Mouse (Mus musculus): ENCODE results near the gene Sfta2. TPM values are rescaled to one million over a fixed set of nuclear protein-coding genes. Genes with fewer than 3 reads are reported as not detected.

Sfta2 gene
- polyA plus RNA-seq, 1 experiment from 2014 or later, result not detected

GRCm38 (mm10) chr17:35697429-35697758, 96.0 kb downstream of the Sfta2 start:
- no peak for ATAC-seq (ENCODE audit: insufficient number of reproducible peaks, low FRiP score)
- peak overlapping the region; percentile 46 for H3K4me3 ChIP-seq
- H3K36me3 ChIP-seq, result peaks cover 29% of the 10 kb centered on the region
- peak overlapping the region; percentile 73 for H3K9ac ChIP-seq
- H3K9me3 ChIP-seq (replicated peaks), result peaks cover 6% of the 10 kb centered on the region; the same call in 1 of the 2 replicates
- peak overlapping the region; percentile 95 for H3K27ac ChIP-seq (ENCODE audit: poor library complexity, severe bottlenecking)
- H3K4me1 ChIP-seq (replicated peaks), result peaks cover 32% of the 10 kb centered on the region
- 21% methylated on average over 1 of the region's 1 CpGs for WGBS
- H3K4me2 ChIP-seq, result peak overlapping the region; percentile 84
- no peaks in the 10 kb centered on the region for H3K27me3 ChIP-seq (replicated peaks)

DNA sequence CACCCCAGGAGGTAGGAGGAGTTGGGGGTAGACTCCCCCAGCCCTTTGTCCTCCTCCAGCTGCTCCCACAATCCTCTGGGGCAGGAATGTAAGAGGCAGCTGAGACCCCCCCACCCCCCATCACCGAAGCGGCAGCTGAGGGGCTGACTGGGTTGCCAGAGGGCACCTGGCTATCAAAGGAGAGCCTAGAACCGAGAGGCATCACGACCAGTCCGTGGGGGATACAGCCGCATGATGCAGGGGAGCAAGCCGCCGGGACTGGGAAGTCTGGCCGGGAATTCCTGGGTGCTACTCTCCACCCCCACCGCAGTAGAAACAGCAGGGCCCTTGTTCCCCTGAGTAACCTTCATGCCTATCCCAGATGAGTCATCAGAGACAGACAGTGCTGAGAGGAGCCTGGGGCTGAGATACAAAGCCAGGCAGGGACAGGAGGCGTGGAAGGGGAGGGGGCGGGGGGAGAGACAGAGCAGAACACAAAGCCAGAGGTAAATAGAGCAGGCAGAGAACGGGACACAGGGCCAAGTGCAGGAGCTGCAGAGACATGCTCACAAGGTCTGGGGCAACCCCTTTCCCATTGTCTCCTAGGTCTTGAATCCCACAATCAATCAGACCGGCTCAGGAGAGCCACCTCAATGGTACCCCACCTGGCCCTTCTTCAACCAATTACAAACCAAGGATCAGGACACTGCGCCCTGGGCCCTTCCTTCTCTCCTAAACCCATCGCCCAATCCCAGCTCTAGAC, 96.6 kb downstream of the Sfta2 start:
- Histone ChIP-seq H3K9ac (peak overlapping the region; percentile 73), H3K4me2 (peak overlapping the region; percentile 84), H3K27ac (ENCODE audit: poor library complexity, severe bottlenecking) (peak overlapping the region; percentile 95), H3K9me3 (replicated peaks) (peaks cover 6% of the 10 kb centered on the region; the same call in 1 of the 2 replicates), H3K36me3 (peaks cover 23% of the 10 kb centered on the region), H3K4me1 (replicated peaks) (peaks cover 36% of the 10 kb centered on the region), H3K4me3 (peak overlapping the region; percentile 46), H3K27me3 (replicated peaks) (no peaks in the 10 kb centered on the region)
- peak; percentile 61 for ATAC-seq (ENCODE audit: insufficient number of reproducible peaks, low FRiP score)
- 3% methylated on average over 16 of the region's 16 CpGs for WGBS

DNA sequence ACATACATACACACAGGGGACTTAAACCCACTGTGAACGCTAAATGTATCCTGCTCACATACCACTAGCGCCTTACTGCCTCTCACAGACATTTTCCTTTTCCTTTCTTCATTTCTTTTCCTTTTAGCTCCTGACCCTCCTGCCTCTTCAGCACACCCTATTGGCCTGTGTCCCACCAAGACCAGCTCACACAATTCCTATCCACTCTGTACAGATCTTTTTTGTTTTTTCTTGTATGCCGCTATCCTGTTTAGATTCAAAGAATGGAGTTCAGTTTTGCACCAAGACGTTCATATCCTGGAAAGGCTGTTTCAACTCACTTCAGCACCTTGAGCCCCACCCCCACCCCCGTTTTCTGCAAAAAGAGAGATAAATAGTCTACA, 97.1 kb downstream of the Sfta2 start:
- Histone ChIP-seq H3K4me1 (replicated peaks) (peaks cover 39% of the 10 kb centered on the region), H3K4me2 (peak overlapping the region; percentile 84), H3K9me3 (replicated peaks) (peaks cover 6% of the 10 kb centered on the region; the same call in 1 of the 2 replicates), H3K9ac (peak overlapping the region; percentile 73), H3K27ac (ENCODE audit: poor library complexity, severe bottlenecking) (peak overlapping the region; percentile 95), H3K36me3 (peaks cover 18% of the 10 kb centered on the region), H3K27me3 (replicated peaks) (no peaks in the 10 kb centered on the region), H3K4me3 (peak overlapping the region; percentile 46)
- WGBS, result 25% methylated on average over 5 of the region's 5 CpGs
- ATAC-seq (ENCODE audit: insufficient number of reproducible peaks, low FRiP score), result no peak

DNA sequence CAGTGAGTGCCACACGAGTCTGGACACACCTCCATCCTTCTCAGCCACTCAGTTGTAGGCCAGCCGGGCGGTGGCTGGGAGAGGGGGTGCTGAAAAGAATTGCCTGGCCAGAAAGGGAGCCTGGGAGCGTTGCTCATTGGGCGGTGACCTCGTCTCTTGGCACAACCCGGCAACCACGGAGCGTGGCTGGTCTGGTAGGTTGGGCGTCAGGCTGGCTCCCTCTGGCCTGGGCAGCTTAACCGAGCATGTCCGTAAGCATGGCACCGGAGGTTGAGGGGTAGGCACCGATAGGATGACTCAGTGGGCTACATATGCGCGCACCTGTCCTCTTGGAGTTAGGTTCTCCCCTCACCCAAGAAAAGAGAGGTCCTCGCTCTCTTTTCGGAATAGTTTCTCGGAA, 98.6 kb downstream of the Sfta2 start:
- peak overlapping the region; percentile 95 for H3K9ac ChIP-seq
- no peaks in the 10 kb centered on the region for H3K27me3 ChIP-seq (replicated peaks)
- peak overlapping the region; percentile 62 for H3K4me3 ChIP-seq
- H3K4me2 ChIP-seq, result peak overlapping the region; percentile 84
- WGBS, result 1% methylated on average over 19 of the region's 19 CpGs
- H3K9me3 ChIP-seq (replicated peaks), result peaks cover 6% of the 10 kb centered on the region; the same call in 1 of the 2 replicates
- H3K4me1 ChIP-seq (replicated peaks), result peaks cover 51% of the 10 kb centered on the region
- H3K27ac ChIP-seq (ENCODE audit: poor library complexity, severe bottlenecking), result peak overlapping the region; percentile 97
- peak; percentile 31; the same call in 1 of the 2 replicates for ATAC-seq (ENCODE audit: insufficient number of reproducible peaks, low FRiP score)
- peaks cover 12% of the 10 kb centered on the region for H3K36me3 ChIP-seq

Other genes with a start within 250 kb of the Sfta2 start
- gene H2-Q4, start 221.9 kb upstream of the Sfta2 start, polyA plus RNA-seq (2016; fragmentation: Nextera tagmentation; extraction: Ambion mirVana), result 1.9 and 2.5 TPM in 2 replicates
- gene H2-Q6, start 176.7 kb upstream of the Sfta2 start, polyA plus RNA-seq (2016; fragmentation: Nextera tagmentation; extraction: Ambion mirVana), result 0.57 TPM in 1 of 2 replicates, not detected in the other
- gene H2-Q7, start 162.4 kb upstream of the Sfta2 start, polyA plus RNA-seq (2016; fragmentation: Nextera tagmentation; extraction: Ambion mirVana), result 0.83 and 1.0 TPM in 2 replicates
- 0.31 and 1.2 TPM in 2 replicates for gene H2-Q10, start 131.5 kb upstream of the Sfta2 start, polyA plus RNA-seq (2016; fragmentation: Nextera tagmentation; extraction: Ambion mirVana)
- gene Pou5f1, start 95.5 kb upstream of the Sfta2 start, polyA plus RNA-seq (2016; fragmentation: Nextera tagmentation; extraction: Ambion mirVana), result not detected in 2 replicates
- gene Tcf19, start 84.7 kb upstream of the Sfta2 start, polyA plus RNA-seq (2016; fragmentation: Nextera tagmentation; extraction: Ambion mirVana), result 49.6 and 49.8 TPM in 2 replicates
- gene Cchcr1, start 84.4 kb upstream of the Sfta2 start, polyA plus RNA-seq (2016; fragmentation: Nextera tagmentation; extraction: Ambion mirVana), result 15.9 and 17.7 TPM in 2 replicates
- 0.39 and 0.49 TPM in 2 replicates for gene Psors1c2, start 68.3 kb upstream of the Sfta2 start, polyA plus RNA-seq (2016; fragmentation: Nextera tagmentation; extraction: Ambion mirVana)
- gene Cdsn, start 49.4 kb upstream of the Sfta2 start, polyA plus RNA-seq (2016; fragmentation: Nextera tagmentation; extraction: Ambion mirVana), result 0.46 and 0.72 TPM in 2 replicates
- not detected in 2 replicates for gene 2300002M23Rik, start 34.1 kb upstream of the Sfta2 start, polyA plus RNA-seq (2016; fragmentation: Nextera tagmentation; extraction: Ambion mirVana)
- gene Gm9573, start 25.1 kb downstream of the Sfta2 start, polyA plus RNA-seq (2016; fragmentation: Nextera tagmentation; extraction: Ambion mirVana), result not detected in 2 replicates
- gene Mucl3, start 42.1 kb downstream of the Sfta2 start, polyA plus RNA-seq (2016; fragmentation: Nextera tagmentation; extraction: Ambion mirVana), result 0.14 and 0.37 TPM in 2 replicates
- gene Vars2, start 66.0 kb downstream of the Sfta2 start, polyA plus RNA-seq (2016; fragmentation: Nextera tagmentation; extraction: Ambion mirVana), result 16.1 and 17.4 TPM in 2 replicates
- 22.2 and 24.5 TPM in 2 replicates for gene Gtf2h4, start 72.2 kb downstream of the Sfta2 start, polyA plus RNA-seq (2016; fragmentation: Nextera tagmentation; extraction: Ambion mirVana)
- gene Ddr1, start 103.1 kb downstream of the Sfta2 start, polyA plus RNA-seq (2016; fragmentation: Nextera tagmentation; extraction: Ambion mirVana), result 162 and 167 TPM in 2 replicates
- gene Ier3, start 220.1 kb downstream of the Sfta2 start, polyA plus RNA-seq (2016; fragmentation: Nextera tagmentation; extraction: Ambion mirVana), result 37.6 and 38.6 TPM in 2 replicates
- gene Flot1, start 221.7 kb downstream of the Sfta2 start, polyA plus RNA-seq (2016; fragmentation: Nextera tagmentation; extraction: Ambion mirVana), result 78.2 and 80.2 TPM in 2 replicates
- gene Tubb5, start 236.8 kb downstream of the Sfta2 start, polyA plus RNA-seq (2016; fragmentation: Nextera tagmentation; extraction: Ambion mirVana), result 743 and 773 TPM in 2 replicates
- 21.6 and 25.0 TPM in 2 replicates for gene Mdc1, start 240.0 kb downstream of the Sfta2 start, polyA plus RNA-seq (2016; fragmentation: Nextera tagmentation; extraction: Ambion mirVana)